Mouse (Mus musculus) thymus, postnatal 10 days (tissue): ENCODE measurements at regions not wholly inside any gene's neighbourhood (a gene's known extent, or its start where the extent isn't known, plus 50 kb on each side); places are given as distances from the start of the nearest gene placed in this dataset.
"Not testable (repeated sequence)": the region's sequence is repeated elsewhere in the genome, so short reads cannot be mapped to it uniquely, and the experiment has no call there.

Source experiments
- DNase-seq, 2 experiments: peaks; one replicate each; pipeline ENCODE4 v3.0.0; 2021; ENCODE audit warnings: low spot score in 2 of 2

DNA sequence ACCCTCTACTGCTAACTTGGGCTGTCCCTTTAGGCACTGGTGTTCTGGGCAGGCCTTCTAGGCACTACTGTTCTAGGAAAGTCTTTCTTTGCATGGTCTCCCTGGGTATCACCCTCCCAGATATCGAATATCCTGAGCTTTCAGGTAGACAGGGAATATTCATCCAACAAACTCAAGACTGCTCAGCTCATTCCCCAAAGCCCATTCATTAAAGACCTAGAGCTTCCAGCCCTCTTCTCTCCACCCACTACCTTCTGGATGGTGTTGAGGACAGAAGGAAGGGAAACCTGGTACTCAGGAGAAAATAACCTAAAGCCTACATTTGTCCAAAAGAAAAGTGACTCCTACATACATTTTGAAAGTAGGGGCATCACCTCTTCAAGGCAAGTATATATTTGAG, 420.0 kb downstream of the Tcerg1l start:
- no peak for DNase-seq

DNA sequence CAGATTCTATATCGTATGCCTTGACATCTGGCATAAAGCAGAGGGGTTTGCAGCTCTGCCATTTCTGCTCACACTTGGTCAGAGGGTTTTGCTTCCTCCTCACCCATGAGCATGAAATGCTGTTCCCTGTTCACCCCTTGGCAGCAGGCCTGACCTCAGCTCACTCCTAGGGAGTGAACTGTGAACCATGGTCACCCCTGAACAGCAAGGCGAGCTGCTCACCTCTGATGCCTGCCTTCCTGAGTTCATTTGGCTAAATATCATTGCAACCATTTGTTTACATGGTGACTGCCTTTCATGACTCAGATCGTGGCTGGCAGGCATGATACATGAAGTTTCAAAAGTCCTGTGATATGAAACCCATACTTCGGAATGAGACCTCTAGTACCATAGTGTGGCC, 418.2 kb downstream of the Tcerg1l start:
- no peak for DNase-seq

DNA sequence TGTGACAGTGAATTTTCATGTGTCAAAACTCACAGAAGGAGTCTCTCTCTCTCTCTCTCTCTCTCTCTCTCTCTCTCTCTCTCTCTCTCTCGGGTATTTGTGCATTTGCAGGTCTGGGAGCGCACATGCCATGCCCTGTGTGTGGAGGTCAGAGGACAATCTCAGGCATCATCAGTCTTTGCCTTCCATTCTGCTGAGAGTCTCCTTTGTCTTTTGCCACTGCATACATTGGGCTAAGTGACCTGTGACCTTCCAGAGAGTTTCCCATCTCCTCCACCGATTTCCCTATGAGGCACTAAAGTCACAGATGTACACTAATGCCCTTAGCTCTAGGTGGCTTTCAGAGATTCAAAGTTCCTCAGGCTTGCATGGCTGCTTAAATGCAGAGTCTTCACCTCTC, 391.7 kb downstream of the Tcerg1l start:
- DNase-seq = no peak

DNA sequence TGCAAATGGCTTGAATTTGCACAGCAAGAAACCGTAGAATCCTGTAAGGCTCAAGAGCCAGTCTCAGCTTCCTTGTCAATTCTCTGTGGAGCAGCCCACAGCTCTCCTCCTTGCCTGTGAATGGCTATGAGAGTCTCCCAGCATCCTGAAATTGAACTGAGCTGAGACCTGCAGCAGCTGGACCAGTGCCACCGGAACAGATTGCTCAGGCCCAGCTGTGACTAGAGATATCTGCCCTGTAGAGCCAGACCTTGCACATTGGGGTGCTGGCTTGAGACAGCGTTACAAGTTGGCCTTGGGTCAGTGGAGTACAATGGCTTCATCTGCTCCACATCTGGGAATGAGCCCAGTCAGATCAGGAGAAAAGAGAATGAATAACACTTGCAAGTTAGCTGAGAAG, 390.6 kb downstream of the Tcerg1l start:
- no peak for DNase-seq

DNA sequence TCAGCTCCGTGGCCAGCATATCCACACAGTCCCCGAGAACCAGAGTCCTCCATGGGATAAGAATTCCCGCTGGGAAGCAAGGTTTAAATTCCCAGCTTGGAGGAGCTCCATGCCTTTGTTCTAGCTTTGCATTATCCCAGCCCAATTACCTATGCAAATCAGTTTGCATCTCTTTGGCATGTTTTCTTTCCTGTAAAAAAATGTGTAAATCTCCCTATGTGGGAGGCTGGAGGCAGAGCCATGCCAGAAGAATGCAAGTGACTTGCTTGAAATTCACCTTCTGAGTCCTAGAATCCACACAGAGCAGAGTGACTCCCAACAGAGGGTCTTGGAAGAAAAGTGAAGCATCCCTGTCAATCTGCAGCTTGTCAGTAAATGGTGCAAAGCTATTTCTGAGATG, 388.9 kb downstream of the Tcerg1l start:
- DNase-seq = no peak

DNA sequence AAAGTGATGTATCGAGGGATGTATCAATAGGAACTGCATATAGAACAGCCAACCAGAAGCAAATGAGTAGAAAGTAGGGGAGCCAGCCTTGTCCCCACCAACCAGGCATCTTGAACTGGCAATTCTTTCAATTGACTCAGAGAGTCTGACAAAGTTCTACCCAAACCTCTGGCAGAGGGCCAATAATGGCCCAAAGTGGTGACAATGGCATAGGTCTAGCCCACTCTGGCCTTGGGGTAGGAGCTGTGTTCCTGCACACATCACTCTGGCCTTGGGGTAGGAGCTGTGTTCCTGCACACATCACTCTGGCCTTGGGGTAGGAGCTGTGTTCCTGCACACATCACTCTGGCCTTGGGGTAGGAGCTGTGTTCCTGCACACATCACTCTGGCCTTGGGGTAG, 373.5 kb downstream of the Tcerg1l start:
- not testable (repeated sequence) for DNase-seq

GRCm38 (mm10) chr7:138051696-138052095, 345.8 kb downstream of the Tcerg1l start:
- DNase-seq = no peak

DNA sequence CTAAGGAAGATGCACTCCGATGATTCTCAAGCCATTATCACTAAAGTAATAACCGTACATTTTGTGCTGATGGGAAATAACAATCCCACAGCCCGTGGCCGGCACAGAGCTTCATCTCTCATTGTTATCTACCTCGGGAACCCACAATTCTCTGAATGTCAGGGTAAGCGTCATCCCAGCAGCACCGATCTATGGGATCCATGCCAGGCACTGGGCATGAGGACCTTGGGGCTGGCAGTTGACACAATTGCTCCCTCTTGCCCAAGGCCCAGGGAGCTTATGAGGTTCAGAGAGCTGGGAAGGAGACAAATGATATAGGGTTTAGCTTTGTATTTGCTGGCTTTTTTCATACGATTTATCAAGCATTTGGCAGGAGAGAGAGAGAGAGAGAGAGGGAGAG, 342.8 kb downstream of the Tcerg1l start:
- DNase-seq = no peak

- no peak for DNase-seq
Observed at GRCm38 (mm10) chr7:138061116-138061515, 336.4 kb downstream of the Tcerg1l start.

DNA sequence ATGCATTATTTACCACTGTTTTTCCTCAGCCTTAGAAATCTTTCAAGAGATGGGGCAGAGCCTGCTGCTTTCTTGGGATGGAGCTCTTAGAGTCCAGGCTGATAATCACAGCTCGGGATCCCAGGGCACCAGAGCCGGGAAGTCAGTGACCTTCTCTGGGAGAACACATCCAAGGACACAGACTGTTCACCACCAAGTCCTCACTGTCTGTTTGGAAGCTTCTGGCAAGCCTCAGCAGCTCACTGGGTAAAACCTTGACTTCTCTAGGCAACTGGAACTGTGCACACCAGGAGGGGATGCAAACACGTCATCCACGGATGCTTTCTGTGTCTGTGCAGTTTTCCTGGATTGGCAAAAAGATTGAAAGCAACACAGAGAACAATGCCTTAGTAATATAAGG, 330.6 kb downstream of the Tcerg1l start:
- no peak for DNase-seq

DNA sequence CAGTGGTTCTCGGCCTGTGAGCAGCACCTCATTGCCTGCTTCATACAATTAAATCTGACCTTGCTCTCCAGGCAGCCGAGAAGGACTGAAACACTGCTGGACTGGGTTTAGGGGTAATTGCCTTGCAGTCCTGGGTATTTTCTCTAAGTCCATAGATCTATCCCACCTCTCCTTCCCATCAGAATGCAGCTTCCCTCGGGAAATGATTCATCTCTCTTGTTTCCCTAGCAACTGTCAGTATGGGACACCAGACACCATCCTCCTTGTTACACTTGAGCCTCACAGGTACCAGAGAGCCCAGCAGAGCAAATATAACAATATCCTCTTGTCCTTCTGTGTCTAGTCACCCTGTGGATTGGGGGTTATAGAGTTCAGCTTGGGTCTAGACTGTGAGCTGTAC, 322.3 kb downstream of the Tcerg1l start:
- DNase-seq = no peak

DNA sequence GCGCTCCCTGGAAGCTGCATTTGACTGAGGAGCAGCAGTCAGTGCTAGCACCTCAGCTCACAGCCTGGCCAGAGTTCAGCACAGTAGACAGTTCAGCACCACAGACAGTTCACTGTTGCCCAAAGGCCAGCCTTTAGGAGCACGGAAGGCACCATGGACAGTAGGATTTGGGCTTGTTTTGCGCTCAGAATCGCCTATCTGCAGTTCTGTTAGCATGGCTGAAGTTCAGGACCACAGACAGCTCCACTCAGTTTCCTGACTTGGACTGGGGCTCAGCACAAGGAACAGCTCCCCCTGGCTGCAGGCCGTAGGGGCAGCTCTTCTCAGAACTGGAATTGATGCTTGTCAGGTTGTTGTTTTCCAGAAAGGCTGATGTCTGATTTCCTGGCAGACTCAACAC, 313.6 kb downstream of the Tcerg1l start:
- DNase-seq = peak in 1 of 2 experiments; percentile 42

DNA sequence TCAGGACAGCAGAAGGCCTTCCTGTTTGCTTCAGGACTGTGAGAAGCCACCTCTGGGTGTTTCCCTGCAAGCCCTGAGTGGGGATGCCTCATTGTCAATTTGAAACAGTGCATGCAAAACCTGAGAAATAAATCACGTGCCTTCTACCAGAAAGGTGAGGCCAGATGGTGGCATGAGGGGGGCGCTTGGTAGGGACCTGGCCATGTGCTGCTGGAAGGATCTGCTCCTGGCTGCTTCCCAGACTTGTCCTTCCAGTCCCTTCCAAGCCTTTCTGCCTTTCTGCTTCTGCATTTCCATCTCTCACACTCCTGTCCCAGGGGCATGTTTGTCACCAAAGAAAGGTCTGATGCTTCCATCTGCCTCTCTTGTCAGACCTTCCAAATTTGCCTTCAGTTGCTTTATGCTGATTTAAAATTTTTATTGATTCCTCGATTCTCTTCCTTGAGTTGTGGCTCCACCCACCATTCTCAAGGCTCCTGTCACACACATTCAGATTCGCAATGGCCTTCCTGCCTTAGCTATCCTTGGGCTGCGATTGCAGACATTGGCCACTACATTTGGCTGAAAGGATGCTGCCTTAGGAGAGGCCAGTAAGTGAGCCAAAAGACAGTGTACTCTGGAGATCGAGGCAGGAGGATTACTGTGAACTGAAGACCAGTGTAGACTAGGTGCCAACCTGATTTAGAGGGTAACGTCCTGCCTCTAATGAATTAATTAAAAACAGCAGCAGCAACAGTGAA, 289.9 kb downstream of the Tcerg1l start:
- no peak for DNase-seq

GRCm38 (mm10) chr7:138121497-138121896, 276.0 kb downstream of the Tcerg1l start:
- no peak for DNase-seq

DNA sequence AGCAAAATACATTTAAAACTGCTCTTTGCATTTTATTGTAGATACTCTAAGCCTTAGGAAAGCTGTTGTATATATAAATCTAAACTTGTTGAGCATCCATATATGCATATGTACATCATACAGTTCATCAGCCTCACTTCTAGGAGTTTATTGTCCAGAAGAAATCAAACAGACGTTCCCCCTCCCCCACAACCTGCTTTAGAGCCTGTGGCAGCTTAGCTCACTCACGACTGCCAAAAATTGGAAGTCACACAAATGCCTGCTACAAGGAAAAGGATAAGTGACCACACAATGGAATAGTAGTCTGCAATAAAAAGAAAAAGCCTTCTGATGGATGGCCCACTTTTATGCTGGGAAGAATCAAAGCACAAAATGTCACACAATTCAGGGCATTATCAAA, 267.8 kb downstream of the Tcerg1l start:
- no peak for DNase-seq

DNA sequence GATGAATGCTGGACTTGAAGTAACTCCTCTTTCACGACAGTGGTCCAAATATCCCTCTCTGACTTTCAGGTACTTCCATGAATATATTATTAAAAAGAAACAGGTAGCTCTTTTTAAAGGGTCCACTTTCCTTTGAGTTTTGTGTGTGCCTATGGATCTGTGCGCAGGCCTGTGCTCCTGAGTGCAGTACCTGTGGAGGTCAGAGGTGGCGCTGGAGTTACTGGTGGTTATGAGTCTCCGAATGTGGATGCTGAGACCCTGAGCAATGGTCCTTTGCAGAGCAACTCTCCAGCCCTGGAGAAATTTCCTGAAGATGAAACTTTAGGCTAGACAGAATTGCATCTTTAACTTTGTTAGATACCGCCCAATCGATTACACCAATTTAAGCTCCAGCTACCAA, 264.1 kb downstream of the Tcerg1l start:
- no peak for DNase-seq

DNA sequence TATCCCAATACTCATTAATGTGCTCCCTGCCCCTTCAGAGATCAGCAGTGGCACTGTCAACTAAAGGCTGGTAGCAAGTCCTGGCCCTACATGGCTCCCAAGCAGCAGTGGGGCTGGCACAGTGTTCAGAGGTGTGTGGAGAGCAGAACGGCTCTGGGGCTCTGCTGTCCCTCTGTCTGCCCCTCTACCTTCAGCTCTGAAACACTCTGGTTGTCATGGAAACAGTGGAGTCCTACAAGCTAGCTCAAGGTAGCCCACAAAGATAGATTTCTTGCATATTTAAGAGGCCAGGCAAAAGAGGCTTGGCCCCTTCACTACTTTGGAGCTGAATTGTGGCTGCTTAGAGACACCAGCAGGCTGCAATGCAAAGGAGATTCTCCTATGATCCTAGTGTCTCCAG, 259.6 kb downstream of the Tcerg1l start:
- DNase-seq = no peak

GRCm38 (mm10) chr7:138139766-138140165, 257.8 kb downstream of the Tcerg1l start:
- no peak for DNase-seq

DNA sequence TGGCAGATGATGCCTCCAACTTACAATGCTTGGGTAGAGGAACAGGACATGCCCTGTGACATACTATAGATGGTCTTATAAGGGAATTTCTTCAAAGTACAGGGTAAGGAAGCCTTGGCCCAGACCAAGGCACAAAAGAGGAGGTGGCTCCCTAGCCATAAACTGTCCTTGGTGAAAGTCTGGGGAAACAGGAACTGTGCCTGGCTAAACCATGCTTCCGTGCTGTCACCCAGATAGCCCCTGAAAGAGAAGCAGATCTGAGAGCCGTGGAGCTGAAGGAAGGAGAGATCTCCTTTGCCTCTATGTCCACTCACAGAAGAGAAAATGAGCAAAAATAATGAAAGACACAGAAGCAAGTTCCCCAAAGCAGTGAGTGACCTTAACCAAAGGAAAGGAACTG, 248.0 kb downstream of the Tcerg1l start:
- DNase-seq = no peak

- DNase-seq = no peak
Observed at GRCm38 (mm10) chr7:138153455-138154167, 243.9 kb downstream of the Tcerg1l start.
